Mouse (Mus musculus): Measurements from ENCODE around the gene Fggy. TPM values are rescaled to one million over a fixed set of nuclear protein-coding genes. Genes with fewer than 3 reads are reported as not detected.

Gene Fggy
- polyA plus RNA-seq, 1 experiment from 2014 or later, result 9.3 TPM

- H3K4me3 ChIP-seq (ENCODE audit: low read depth, low read length), result no peak overlapping the region
- no peaks in the 10 kb centered on the region for H3K27me3 ChIP-seq (ENCODE audit: control insufficient read depth, insufficient read depth, low read length)
- H3K4me2 ChIP-seq (ENCODE audit: low read depth, low read length), result no peak overlapping the region
- 60% methylated on average over 2 of the region's 2 CpGs for WGBS
- H3K36me3 ChIP-seq (ENCODE audit: control insufficient read depth, insufficient read depth, low read length), result no peaks in the 10 kb centered on the region
- no peak overlapping the region for H3K9ac ChIP-seq (replicated peaks; ENCODE audit: low read depth, low read length)
- no peaks in the 10 kb centered on the region for H3K9me3 ChIP-seq (ENCODE audit: control insufficient read depth, low read length)
- no peak overlapping the region for H3K27ac ChIP-seq (ENCODE audit: low read depth, low read length)
- no peak for ATAC-seq (ENCODE audit: low read depth)
- no peaks in the 10 kb centered on the region for H3K4me1 ChIP-seq (ENCODE audit: control insufficient read depth, insufficient read depth, low read length)
Observed at GRCm38 (mm10) chr4:95830320-95830719, 273.0 kb downstream of the Fggy start.

DNA sequence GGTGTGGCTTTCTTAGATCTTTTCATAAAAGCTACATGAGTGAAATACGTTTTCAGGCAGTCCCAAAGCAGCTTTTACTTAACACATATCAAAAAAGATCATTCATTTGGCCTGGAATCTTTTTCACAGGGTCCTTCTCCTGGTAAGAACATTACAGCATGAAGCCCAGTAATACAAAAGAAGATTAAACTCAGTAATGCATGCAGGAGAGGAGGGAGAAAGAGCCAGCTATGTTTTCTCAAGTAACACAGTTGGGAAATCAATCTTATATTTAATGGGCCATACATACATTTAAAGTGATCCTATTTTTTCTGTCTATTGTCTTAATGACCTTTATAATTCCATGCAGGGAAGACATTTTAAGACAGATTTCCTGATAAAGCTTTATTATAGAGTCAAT lies 282.6 kb downstream of the Fggy start:
- Histone ChIP-seq H3K9ac (replicated peaks; ENCODE audit: low read depth, low read length) (no peak overlapping the region), H3K27me3 (ENCODE audit: control insufficient read depth, insufficient read depth, low read length) (no peaks in the 10 kb centered on the region), H3K4me1 (ENCODE audit: control insufficient read depth, insufficient read depth, low read length) (no peaks in the 10 kb centered on the region), H3K4me2 (ENCODE audit: low read depth, low read length) (no peak overlapping the region), H3K27ac (ENCODE audit: low read depth, low read length) (no peak overlapping the region), H3K4me3 (ENCODE audit: low read depth, low read length) (no peak overlapping the region), H3K9me3 (ENCODE audit: control insufficient read depth, low read length) (no peaks in the 10 kb centered on the region), H3K36me3 (ENCODE audit: control insufficient read depth, insufficient read depth, low read length) (no peaks in the 10 kb centered on the region)
- no peak for ATAC-seq (ENCODE audit: low read depth)
- 83% methylated on average over 1 of the region's 1 CpGs for WGBS

DNA sequence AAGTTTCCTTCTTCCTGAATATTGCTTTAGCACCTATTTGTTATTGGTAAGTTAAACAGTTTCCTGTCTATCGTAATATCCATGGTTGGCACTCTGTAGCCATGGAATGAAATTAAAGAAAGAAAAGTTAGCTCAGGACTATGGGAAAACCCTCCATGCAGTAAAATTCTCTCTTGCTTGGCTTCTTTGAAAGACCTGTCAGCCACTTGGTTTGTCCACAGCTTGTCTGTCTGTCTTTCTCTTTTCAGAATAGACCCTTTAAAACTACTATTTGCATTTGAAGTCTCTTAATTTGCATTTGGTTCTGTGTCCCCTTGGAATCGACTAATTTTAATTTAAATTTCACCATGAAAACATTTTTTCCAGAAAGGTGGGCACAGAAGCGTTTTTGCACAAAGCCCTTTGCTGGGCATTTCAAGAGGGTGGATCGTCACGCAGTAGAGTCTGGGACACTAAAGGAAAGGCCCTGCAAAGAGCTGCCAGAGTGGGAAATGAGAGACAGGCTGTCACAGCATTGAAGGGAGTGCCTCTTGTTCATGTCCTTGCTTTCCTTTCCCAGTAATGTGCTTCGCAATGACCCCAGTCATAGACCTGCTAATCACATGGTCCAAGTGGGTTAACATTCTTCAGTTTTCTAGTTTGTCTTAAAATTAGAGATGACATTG lies 283.2 kb downstream of the Fggy start:
- no peaks in the 10 kb centered on the region for H3K27me3 ChIP-seq (ENCODE audit: control insufficient read depth, insufficient read depth, low read length)
- no peak for ATAC-seq (ENCODE audit: low read depth)
- WGBS, result 63% methylated on average over 6 of the region's 6 CpGs

DNA sequence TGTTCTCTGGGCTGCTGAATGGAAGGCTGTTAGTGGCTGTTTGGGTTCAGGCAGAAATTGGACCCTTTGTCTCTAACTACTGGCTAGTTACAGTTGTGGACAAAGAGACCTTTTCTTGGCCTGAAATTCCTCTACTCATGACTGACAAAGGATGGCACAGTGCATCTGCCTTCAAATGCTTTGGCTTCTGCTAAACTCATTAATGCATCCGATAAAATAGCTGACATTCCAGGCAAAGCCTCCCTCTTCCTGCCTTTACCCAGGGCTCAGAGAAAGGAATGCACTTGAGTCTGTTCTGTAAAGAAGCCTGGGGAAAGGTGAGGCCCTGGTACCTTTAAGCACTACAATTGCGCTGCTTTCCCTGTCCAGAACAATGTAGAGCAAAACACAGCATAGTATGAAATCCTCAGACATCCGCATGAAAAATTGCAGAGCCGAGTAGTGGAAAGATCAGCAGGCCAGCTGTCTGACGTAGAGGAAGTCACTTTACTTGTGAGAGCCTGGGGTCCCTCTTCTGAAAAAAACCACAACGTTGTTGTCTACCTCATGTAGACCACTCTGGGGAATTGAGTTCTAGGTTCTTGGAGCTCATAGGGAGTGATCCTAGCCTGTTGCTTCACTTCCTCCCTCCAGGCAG lies 288.8 kb downstream of the Fggy start:
- H3K36me3 ChIP-seq (ENCODE audit: control insufficient read depth, insufficient read depth, low read length), result no peaks in the 10 kb centered on the region
- H3K9ac ChIP-seq (replicated peaks; ENCODE audit: low read depth, low read length), result no peak overlapping the region
- H3K9me3 ChIP-seq (ENCODE audit: control insufficient read depth, low read length), result no peaks in the 10 kb centered on the region
- no peaks in the 10 kb centered on the region for H3K27me3 ChIP-seq (ENCODE audit: control insufficient read depth, insufficient read depth, low read length)
- no peak for ATAC-seq (ENCODE audit: low read depth)
- no peak overlapping the region for H3K27ac ChIP-seq (ENCODE audit: low read depth, low read length)
- no peak overlapping the region for H3K4me2 ChIP-seq (ENCODE audit: low read depth, low read length)
- WGBS, result 56% methylated on average over 6 of the region's 6 CpGs
- H3K4me1 ChIP-seq (ENCODE audit: control insufficient read depth, insufficient read depth, low read length), result no peaks in the 10 kb centered on the region
- no peak overlapping the region for H3K4me3 ChIP-seq (ENCODE audit: low read depth, low read length)

More for the DNA sequence above, 283.2 kb downstream of the Fggy start:
- H3K9ac ChIP-seq (replicated peaks; ENCODE audit: low read depth, low read length), result no peak overlapping the region
- no peak overlapping the region for H3K4me3 ChIP-seq (ENCODE audit: low read depth, low read length)
- no peaks in the 10 kb centered on the region for H3K9me3 ChIP-seq (ENCODE audit: control insufficient read depth, low read length)
- no peak overlapping the region for H3K27ac ChIP-seq (ENCODE audit: low read depth, low read length)
- no peaks in the 10 kb centered on the region for H3K4me1 ChIP-seq (ENCODE audit: control insufficient read depth, insufficient read depth, low read length)
- H3K4me2 ChIP-seq (ENCODE audit: low read depth, low read length), result no peak overlapping the region
- H3K36me3 ChIP-seq (ENCODE audit: control insufficient read depth, insufficient read depth, low read length), result no peaks in the 10 kb centered on the region

DNA sequence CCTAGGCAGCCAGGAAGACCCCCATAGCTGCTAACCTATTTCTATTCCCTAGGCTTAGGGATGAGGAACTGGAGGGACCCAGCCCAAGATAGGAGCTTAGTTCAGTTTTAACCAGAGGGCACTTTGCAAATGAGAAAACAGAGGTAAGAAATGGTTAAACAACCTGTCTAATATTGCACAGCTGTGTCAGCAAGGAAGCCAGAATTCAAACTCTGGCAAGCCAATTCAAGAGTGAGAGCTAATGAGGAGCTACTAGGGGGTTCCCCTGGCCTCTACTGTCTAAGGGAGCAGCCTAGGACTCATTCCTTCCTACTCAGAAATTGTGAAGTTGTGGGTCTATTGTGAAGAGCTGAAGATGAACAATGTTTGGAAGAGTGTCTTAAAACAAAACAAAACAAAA lies 289.9 kb downstream of the Fggy start:
- Histone ChIP-seq H3K27me3 (ENCODE audit: control insufficient read depth, insufficient read depth, low read length) (no peaks in the 10 kb centered on the region), H3K9ac (replicated peaks; ENCODE audit: low read depth, low read length) (no peak overlapping the region), H3K4me2 (ENCODE audit: low read depth, low read length) (no peak overlapping the region), H3K27ac (ENCODE audit: low read depth, low read length) (no peak overlapping the region), H3K9me3 (ENCODE audit: control insufficient read depth, low read length) (no peaks in the 10 kb centered on the region), H3K36me3 (ENCODE audit: control insufficient read depth, insufficient read depth, low read length) (no peaks in the 10 kb centered on the region), H3K4me3 (ENCODE audit: low read depth, low read length) (no peak overlapping the region), H3K4me1 (ENCODE audit: control insufficient read depth, insufficient read depth, low read length) (no peaks in the 10 kb centered on the region)
- no peak for ATAC-seq (ENCODE audit: low read depth)

DNA sequence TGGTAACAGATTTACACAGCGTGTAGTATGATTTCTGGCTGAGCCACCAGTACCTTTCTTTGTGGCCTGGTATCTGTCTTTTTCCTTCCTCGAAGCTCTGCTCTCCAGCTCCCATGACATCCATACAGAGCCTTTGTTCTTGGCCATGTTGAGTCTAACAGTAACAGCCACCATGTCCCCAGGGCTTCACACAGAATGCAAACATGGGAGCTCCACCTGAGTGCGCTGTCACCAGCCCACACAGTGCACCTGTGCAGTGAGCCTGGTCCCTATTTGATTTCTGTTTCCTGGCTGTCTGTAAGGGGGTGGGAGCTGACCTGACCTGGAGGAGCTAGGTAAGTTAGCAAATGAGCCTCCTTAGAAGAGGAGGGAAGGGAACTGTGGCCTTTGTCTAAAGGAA lies 290.4 kb downstream of the Fggy start:
- Histone ChIP-seq H3K4me2 (ENCODE audit: low read depth, low read length) (no peak overlapping the region), H3K9me3 (ENCODE audit: control insufficient read depth, low read length) (no peaks in the 10 kb centered on the region), H3K27ac (ENCODE audit: low read depth, low read length) (no peak overlapping the region), H3K9ac (replicated peaks; ENCODE audit: low read depth, low read length) (no peak overlapping the region), H3K27me3 (ENCODE audit: control insufficient read depth, insufficient read depth, low read length) (no peaks in the 10 kb centered on the region), H3K4me3 (ENCODE audit: low read depth, low read length) (no peak overlapping the region), H3K4me1 (ENCODE audit: control insufficient read depth, insufficient read depth, low read length) (no peaks in the 10 kb centered on the region), H3K36me3 (ENCODE audit: control insufficient read depth, insufficient read depth, low read length) (no peaks in the 10 kb centered on the region)
- WGBS, result 90% methylated on average over 3 of the region's 3 CpGs
- ATAC-seq (ENCODE audit: low read depth), result no peak

DNA sequence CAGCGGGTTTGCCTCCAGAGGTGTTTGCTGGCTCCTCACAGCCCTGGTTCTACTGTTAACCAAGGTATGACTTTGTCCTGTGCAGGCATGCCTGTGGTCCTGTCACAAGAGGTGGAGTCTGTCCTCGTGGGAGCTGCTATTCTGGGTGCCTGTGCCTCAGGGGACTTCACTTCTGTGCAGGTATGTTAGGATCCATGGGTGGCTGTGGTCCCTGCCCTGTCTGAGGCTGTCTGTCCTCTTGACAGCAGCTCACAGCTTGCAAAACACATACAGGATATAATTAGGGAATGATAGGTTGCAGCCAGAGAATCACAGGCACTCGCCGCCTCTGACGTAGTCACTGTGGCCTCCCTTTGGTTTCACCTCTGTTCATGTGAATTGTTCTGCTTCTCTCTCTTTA lies 292.2 kb downstream of the Fggy start:
- Histone ChIP-seq H3K27ac (ENCODE audit: low read depth, low read length) (no peak overlapping the region), H3K4me3 (ENCODE audit: low read depth, low read length) (no peak overlapping the region), H3K4me1 (ENCODE audit: control insufficient read depth, insufficient read depth, low read length) (no peaks in the 10 kb centered on the region), H3K36me3 (ENCODE audit: control insufficient read depth, insufficient read depth, low read length) (no peaks in the 10 kb centered on the region), H3K9ac (replicated peaks; ENCODE audit: low read depth, low read length) (no peak overlapping the region), H3K4me2 (ENCODE audit: low read depth, low read length) (no peak overlapping the region), H3K27me3 (ENCODE audit: control insufficient read depth, insufficient read depth, low read length) (no peaks in the 10 kb centered on the region), H3K9me3 (ENCODE audit: control insufficient read depth, low read length) (no peaks in the 10 kb centered on the region)
- no peak for ATAC-seq (ENCODE audit: low read depth)
- 90% methylated on average over 5 of the region's 5 CpGs for WGBS

GRCm38 (mm10) chr4:95850044-95850739 lies 292.9 kb downstream of the Fggy start:
- Histone ChIP-seq H3K4me3 (ENCODE audit: low read depth, low read length) (no peak overlapping the region), H3K9ac (replicated peaks; ENCODE audit: low read depth, low read length) (no peak overlapping the region), H3K27ac (ENCODE audit: low read depth, low read length) (no peak overlapping the region), H3K4me1 (ENCODE audit: control insufficient read depth, insufficient read depth, low read length) (no peaks in the 10 kb centered on the region), H3K27me3 (ENCODE audit: control insufficient read depth, insufficient read depth, low read length) (no peaks in the 10 kb centered on the region), H3K36me3 (ENCODE audit: control insufficient read depth, insufficient read depth, low read length) (no peaks in the 10 kb centered on the region), H3K9me3 (ENCODE audit: control insufficient read depth, low read length) (no peaks in the 10 kb centered on the region), H3K4me2 (ENCODE audit: low read depth, low read length) (no peak overlapping the region)
- ATAC-seq (ENCODE audit: low read depth), result no peak
- WGBS, result 92% methylated on average over 6 of the region's 6 CpGs

- no peak overlapping the region for H3K9ac ChIP-seq (replicated peaks; ENCODE audit: low read depth, low read length)
- no peak overlapping the region for H3K4me2 ChIP-seq (ENCODE audit: low read depth, low read length)
- no peak overlapping the region for H3K27ac ChIP-seq (ENCODE audit: low read depth, low read length)
- H3K27me3 ChIP-seq (ENCODE audit: control insufficient read depth, insufficient read depth, low read length), result no peaks in the 10 kb centered on the region
- WGBS, result 89% methylated on average over 2 of the region's 2 CpGs
- H3K9me3 ChIP-seq (ENCODE audit: control insufficient read depth, low read length), result no peaks in the 10 kb centered on the region
- H3K36me3 ChIP-seq (ENCODE audit: control insufficient read depth, insufficient read depth, low read length), result no peaks in the 10 kb centered on the region
- H3K4me1 ChIP-seq (ENCODE audit: control insufficient read depth, insufficient read depth, low read length), result no peaks in the 10 kb centered on the region
- ATAC-seq (ENCODE audit: low read depth), result no peak
- H3K4me3 ChIP-seq (ENCODE audit: low read depth, low read length), result no peak overlapping the region
Observed at GRCm38 (mm10) chr4:95852257-95852656, 294.9 kb downstream of the Fggy start.

Data from neural tube, embryonic 14.5 days (tissue).